Mouse (Mus musculus): Measurements from ENCODE around the gene Tnik.

The Tnik gene

GRCm38 (mm10) chr3:28491085-28492041, 228.3 kb downstream of the Tnik start:
- peak; percentile 33 for DNase-seq

GRCm38 (mm10) chr3:28496806-28497502, 233.9 kb downstream of the Tnik start:
- DNase-seq, result no peak

DNA sequence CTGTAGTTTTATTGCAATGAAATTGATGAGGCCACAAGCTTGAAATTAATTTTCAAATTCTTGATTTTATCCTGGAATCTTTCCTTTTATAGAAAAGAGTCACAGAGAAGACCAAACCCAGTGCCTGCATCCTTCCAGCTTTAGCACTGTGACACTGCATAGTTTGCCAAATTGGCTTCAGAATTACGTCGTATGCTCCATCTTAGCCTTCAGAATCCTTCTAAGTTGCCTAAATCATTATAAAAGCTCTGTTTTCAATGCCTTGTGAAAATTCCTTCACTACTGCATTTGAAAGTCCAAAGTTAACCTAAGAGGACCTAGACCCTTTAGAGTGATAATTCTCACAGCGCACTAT, 234.5 kb downstream of the Tnik start:
- no peak for DNase-seq

DNA sequence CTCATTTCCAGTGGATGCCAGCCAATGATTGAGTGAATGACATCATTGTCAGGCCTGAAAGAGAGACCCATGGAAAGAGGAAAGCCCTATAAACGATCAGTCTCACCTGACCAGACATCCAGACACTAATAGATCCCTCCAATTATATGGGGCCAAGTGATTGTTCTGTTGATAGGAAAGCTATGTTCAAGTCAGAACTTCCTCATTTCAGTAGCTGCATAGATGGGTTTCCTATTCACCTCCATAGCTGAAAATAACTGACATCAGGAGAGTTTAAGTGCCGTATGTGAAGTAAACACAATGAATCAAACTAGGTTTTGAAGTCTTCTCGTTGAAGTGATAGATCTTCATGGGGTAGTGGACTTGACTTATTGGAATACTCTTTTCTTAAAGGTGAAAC, 239.7 kb downstream of the Tnik start:
- DNase-seq, result no peak

GRCm38 (mm10) chr3:28509337-28509935, 246.4 kb downstream of the Tnik start:
- DNase-seq, result no peak

DNA sequence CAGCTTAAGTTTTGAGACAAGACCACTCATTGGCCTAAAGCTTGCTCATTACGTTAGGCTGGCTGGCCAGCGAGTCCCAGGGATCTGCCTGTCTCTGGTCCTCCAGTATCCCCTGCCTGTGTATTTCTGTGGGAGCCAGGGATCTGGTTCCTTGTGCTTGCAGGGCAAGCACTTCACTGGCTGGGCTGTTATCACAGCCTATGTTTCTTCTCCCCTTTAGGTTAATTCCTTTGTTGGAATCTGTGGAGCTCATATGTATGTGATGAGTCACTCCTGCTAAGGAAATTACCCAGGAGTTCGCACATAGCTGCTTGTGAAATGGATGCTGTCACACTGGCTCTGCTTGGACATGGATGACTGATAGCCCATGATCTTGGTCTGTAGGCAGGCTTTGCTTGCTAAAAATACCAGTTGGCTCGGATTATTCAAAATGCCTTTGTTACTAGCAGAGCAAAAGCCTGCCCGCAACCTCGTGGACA, 260.0 kb downstream of the Tnik start:
- DNase-seq, result no peak

DNA sequence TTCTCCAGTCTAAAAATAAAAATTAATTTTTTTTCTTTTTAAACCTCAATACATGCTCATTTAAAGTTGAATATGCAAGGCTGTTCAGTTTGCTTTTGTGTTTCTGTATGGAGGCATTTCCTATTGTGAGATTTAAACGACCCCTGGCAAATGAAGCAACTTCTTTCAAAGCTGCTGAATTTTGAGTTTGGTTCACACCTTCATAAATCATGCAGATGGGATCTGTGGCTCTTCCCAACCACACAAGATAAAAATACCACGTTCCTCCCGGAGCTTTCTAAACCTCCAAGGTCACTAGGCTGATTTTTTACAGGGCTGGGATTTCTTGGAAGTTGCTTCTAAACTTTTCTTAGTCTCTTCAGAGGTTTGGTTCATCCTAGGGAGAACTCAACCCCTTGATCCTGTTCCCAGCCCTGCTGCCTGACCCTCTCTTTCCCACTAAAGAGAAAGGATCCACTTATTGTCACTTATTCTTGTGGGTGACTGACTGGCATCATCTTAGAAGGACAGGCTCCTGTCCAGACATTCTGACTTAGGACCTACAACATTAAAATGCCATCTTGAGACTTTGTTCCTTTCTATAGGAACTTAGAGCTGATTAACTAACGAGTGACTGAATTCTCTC, 260.6 kb downstream of the Tnik start:
- DNase-seq, result no peak

GRCm38 (mm10) chr3:28524562-28524961, 261.5 kb downstream of the Tnik start:
- DNase-seq, result no peak

DNA sequence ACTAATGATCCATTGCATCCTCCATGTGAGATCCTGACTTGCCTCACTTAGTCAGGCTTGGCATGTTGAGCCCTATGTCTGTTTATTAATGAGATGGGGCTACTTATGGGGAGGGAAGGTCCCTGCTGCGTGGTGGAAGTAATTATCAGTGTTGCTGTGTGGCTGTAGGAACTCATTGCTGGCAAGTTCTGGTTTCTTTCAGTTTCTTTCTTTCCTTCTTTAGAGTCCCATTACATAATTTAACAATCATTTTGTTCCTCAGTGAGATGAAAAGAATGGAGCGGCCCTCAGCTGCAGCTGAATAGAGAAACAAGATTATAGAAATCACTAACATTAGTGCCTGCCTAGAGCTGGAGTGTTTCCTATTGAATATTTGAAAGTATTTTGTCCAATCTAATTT, 263.7 kb downstream of the Tnik start:
- no peak for DNase-seq

DNA sequence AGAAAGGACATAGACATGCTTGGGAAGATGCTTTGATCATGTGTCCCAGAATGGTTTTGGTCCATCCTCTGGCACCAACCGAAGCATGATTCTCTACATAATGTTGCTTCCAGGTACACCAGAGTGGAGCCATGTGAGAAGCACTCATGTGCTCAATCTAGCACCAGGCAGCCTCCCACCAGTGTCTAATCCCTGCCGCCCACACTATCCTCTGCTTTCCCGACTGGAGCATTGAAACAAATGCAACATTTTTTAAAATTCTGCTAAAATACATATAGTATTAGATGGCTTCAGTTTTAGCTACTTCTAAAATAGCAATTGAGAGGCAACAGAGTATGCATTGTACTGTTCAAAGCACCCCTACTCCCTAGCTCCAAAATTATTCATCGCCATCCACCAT, 264.2 kb downstream of the Tnik start:
- DNase-seq, result no peak

DNA sequence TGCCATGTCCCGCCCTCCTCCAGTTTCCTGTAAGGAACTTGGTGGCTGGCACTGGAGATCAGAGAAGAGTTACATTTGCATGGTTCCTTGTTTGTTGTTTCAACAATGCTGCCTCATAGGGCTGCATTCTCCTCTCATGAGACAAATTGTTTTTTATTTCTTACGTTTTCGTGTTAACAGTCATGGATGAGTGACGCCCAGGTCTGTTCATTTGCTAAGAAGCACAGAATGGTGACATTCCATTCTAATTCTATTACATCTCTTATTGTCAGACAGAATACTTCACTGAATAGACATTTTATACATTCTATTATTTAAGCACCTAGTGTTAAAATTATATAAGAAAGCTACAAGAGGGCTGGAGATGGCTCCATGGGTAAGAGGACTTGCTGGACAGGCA, 266.5 kb downstream of the Tnik start:
- no peak for DNase-seq

DNA sequence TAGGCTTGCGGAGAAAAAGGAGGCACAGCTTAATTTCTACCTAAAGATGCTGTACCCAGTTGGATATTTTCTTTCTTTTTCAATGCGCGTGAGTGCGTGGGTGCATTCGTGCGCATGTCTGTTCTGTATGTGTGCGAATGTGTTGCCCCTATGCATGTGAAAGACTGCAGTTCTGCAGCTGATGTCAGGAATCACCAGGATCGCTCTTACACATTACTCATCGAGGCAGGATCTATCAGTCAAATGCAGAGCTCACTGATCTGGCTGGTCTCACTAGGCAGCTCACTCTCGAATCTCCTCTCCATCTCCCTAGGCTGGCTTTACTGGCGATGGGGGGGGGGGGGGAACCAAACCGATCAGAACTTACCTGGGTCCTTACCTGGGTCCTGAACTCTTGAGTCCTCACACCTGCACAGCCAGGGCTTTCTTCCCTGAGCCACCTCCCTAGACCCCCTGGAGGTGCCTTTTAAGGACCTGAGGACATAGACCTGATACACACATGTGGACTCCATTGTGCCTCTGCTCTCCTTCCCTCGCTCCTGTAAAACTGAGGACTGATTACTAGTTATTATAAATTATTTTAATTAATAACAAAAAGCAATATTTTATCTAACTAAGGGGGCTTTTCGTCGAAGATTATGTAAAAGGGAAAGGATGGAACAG, 268.4 kb downstream of the Tnik start:
- no peak for DNase-seq

DNA sequence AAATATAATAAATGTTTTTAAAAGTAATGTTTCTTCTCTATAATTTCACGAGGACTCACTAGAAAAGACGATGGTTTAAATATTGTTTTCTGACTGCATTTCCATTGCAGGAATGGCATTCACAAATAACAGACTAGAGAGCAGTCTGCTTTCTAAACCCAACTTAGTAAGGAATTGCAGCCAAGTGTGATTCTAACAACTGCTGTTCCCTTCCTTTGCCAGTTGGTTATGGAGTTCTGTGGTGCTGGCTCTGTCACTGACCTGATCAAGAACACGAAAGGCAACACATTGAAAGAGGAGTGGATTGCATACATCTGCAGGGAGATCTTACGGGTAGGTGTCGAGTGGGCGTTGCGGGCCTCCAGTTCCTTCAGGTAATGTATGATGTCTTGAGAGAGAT, 269.7 kb downstream of the Tnik start:
- DNase-seq, result no peak

DNA sequence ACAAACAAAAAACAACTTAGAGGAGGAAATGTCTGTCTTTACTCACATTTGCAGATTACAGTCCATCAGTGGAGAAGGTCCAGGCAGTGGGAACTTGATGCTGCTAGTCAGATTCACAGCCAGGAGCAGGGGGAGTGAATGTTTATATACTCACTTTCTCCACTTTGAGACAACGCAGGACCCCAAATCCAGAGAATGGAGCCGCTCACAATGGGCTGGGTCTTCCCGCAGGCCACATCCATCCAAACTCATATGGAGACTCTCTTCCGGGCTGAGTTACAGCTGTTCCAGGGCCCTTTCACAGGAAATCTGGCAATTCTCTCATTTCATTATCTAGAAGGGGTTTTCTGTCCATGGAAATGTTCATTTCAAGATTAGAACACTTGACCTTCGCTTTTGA, 277.1 kb downstream of the Tnik start:
- no peak for DNase-seq

- no peak for DNase-seq
Observed at GRCm38 (mm10) chr3:28542941-28543340, 279.9 kb downstream of the Tnik start.

GRCm38 (mm10) chr3:28543380-28543984, 280.5 kb downstream of the Tnik start:
- no peak for DNase-seq

GRCm38 (mm10) chr3:28544345-28544869, 281.4 kb downstream of the Tnik start:
- DNase-seq, result no peak

DNA sequence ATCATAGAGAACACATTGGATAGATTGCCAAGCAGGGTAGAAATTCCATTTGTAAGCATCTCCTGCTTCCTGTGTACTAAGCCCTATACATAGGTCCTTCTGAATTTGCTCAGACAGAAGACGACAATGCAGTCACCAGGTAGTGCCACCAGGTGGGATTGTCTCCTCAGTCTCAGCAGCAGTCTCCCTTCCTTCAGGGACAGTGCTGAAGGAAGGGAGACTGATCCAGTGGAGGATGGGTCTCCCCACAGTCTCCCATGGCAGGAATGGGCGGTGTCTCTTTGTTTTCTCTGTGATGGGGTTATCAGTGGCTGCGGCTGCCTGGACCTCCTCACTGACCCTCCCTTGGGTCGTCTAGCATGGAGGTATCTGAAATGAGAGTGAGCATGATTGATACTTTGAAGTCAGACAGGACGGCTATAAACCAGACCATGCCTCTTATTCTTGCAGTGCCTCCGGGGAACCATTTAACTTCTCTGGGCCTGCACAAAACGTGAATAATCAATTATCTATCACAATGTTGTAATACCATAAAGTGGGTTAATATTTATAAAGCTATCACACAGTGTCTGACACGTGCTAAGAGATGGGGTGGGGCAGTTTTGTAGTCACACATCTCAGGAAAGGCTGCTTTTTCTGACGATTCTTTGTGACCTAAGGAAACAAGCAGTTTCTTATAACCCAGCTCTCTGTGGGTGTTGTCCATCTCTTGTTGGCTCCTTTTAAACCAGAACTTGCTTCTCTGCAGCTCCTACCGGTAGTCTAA, 285.1 kb downstream of the Tnik start:
- no peak for DNase-seq

GRCm38 (mm10) chr3:28549391-28549790, 286.4 kb downstream of the Tnik start:
- DNase-seq, result no peak

GRCm38 (mm10) chr3:28550497-28551093, 287.6 kb downstream of the Tnik start:
- DNase-seq, result peak; percentile 68

DNA sequence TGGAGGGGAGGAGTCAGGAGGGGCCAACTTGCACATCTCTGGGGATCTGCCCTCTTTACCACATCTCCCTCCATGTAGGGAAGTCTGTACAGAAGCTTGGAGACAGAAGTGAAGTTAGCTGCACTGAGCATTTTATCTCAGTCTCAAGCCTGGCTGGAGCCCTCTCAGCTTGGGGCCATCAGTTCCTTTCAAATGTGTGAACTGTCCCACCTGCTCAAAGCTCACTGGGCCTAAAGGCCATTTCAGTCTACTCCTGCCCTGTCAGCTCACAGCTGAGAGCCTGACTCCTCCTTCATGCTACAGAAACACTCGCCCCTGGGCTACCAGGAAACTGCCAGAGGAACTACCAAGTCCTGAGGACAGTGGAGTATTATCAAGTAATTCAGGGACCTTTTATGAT, 288.7 kb downstream of the Tnik start:
- DNase-seq, result no peak

All from cerebellum, adult 8-10 months (tissue).